Mouse (Mus musculus): ENCODE measurements around the gene Nacc1. TPM values are rescaled to one million over a fixed set of nuclear protein-coding genes. Genes with fewer than 3 reads are reported as not detected.

Gene Nacc1
- polyA plus RNA-seq, 1 experiment from 2014 or later, result 33.8 TPM

GRCm38 (mm10) chr8:84699861-84700322, 12.2 kb upstream of the Nacc1 start:
- H3K4me2 ChIP-seq, result 0 out of 2 replicates have a peak overlapping the region, but pooled peaks have one; percentile 10
- H3K9me3 ChIP-seq (ENCODE audit: low read depth, low read length), result no peaks in the 10 kb centered on the region
- H3K4me1 ChIP-seq (ENCODE audit: insufficient read depth), result no peaks in the 10 kb centered on the region; the same call in 1 of the 2 replicates
- no peak overlapping the region for H3K4me3 ChIP-seq (ENCODE audit: low read depth, low read length)
- peaks cover 41% of the 10 kb centered on the region for H3K36me3 ChIP-seq (ENCODE audit: insufficient read depth)
- WGBS, result 56% methylated on average over 7 of the region's 7 CpGs
- H3K9ac ChIP-seq, result no peak overlapping the region
- H3K27me3 ChIP-seq (ENCODE audit: insufficient read depth, low read length), result peaks cover 24% of the 10 kb centered on the region
- TF ChIP-seq CTCF (IDR thresholded peaks at IDR 0.05; ENCODE audit: low read depth), result peak; percentile 82
- ATAC-seq (ENCODE audit: insufficient read depth) (peak; percentile 22; the same call in 1 of the 2 replicates), DNase-seq (peak; percentile 82)
- peak overlapping the region; percentile 75 for H3K27ac ChIP-seq (ENCODE audit: low read depth)

- ATAC-seq (ENCODE audit: insufficient read depth) (no peak), DNase-seq (no peak)
- Histone ChIP-seq H3K4me3 (ENCODE audit: low read depth, low read length) (no peak overlapping the region), H3K27ac (ENCODE audit: low read depth) (peak overlapping the region; percentile 72), H3K9me3 (ENCODE audit: low read depth, low read length) (no peaks in the 10 kb centered on the region), H3K27me3 (ENCODE audit: insufficient read depth, low read length) (peaks cover 14% of the 10 kb centered on the region), H3K9ac (no peak overlapping the region), H3K36me3 (ENCODE audit: insufficient read depth) (peaks cover 45% of the 10 kb centered on the region), H3K4me2 (no peak overlapping the region), H3K4me1 (ENCODE audit: insufficient read depth) (no peaks in the 10 kb centered on the region; the same call in 1 of the 2 replicates)
- TF ChIP-seq CTCF (IDR thresholded peaks at IDR 0.05; ENCODE audit: low read depth), result no peak
- 79% methylated on average over 9 of the region's 9 CpGs for WGBS
Measured at GRCm38 (mm10) chr8:84698929-84699401, 11.3 kb upstream of the Nacc1 start.

GRCm38 (mm10) chr8:84698288-84698687, 10.6 kb upstream of the Nacc1 start:
- H3K4me1 ChIP-seq (ENCODE audit: insufficient read depth), result no peaks in the 10 kb centered on the region; the same call in 1 of the 2 replicates
- ATAC-seq (ENCODE audit: insufficient read depth), result no peak
- H3K27ac ChIP-seq (ENCODE audit: low read depth), result no peak overlapping the region
- 89% methylated on average over 5 of the region's 5 CpGs for WGBS
- no peak for DNase-seq
- no peak overlapping the region for H3K9ac ChIP-seq
- no peak overlapping the region for H3K4me2 ChIP-seq
- H3K27me3 ChIP-seq (ENCODE audit: insufficient read depth, low read length), result 0 out of 2 replicates have a peak, but pooled peaks cover 8% of the 10 kb centered on the region
- no peak for TF ChIP-seq CTCF (IDR thresholded peaks at IDR 0.05; ENCODE audit: low read depth)
- H3K9me3 ChIP-seq (ENCODE audit: low read depth, low read length), result no peaks in the 10 kb centered on the region
- H3K4me3 ChIP-seq (ENCODE audit: low read depth, low read length), result no peak overlapping the region
- H3K36me3 ChIP-seq (ENCODE audit: insufficient read depth), result peaks cover 46% of the 10 kb centered on the region

GRCm38 (mm10) chr8:84697166-84698130, 9.8 kb upstream of the Nacc1 start:
- 87% methylated on average over 14 of the region's 14 CpGs for WGBS
- 0 out of 2 replicates have a peak, but pooled peaks cover 4% of the 10 kb centered on the region for H3K27me3 ChIP-seq (ENCODE audit: insufficient read depth, low read length)
- peak; percentile 67 for TF ChIP-seq CTCF (IDR thresholded peaks at IDR 0.05; ENCODE audit: low read depth)
- H3K4me1 ChIP-seq (ENCODE audit: insufficient read depth), result no peaks in the 10 kb centered on the region; the same call in 1 of the 2 replicates
- peaks cover 54% of the 10 kb centered on the region for H3K36me3 ChIP-seq (ENCODE audit: insufficient read depth)
- DNase-seq, result peak; percentile 82
- H3K4me2 ChIP-seq, result no peak overlapping the region
- no peak overlapping the region for H3K27ac ChIP-seq (ENCODE audit: low read depth)
- no peaks in the 10 kb centered on the region for H3K9me3 ChIP-seq (ENCODE audit: low read depth, low read length)
- no peak for ATAC-seq (ENCODE audit: insufficient read depth)
- H3K9ac ChIP-seq, result no peak overlapping the region
- H3K4me3 ChIP-seq (ENCODE audit: low read depth, low read length), result no peak overlapping the region

- Histone ChIP-seq H3K4me1 (ENCODE audit: insufficient read depth) (no peaks in the 10 kb centered on the region; the same call in 1 of the 2 replicates), H3K9ac (no peak overlapping the region), H3K36me3 (ENCODE audit: insufficient read depth) (peaks cover 68% of the 10 kb centered on the region), H3K27ac (ENCODE audit: low read depth) (no peak overlapping the region), H3K27me3 (ENCODE audit: insufficient read depth, low read length) (no peaks in the 10 kb centered on the region), H3K4me3 (ENCODE audit: low read depth, low read length) (no peak overlapping the region), H3K4me2 (no peak overlapping the region), H3K9me3 (ENCODE audit: low read depth, low read length) (no peaks in the 10 kb centered on the region)
- ATAC-seq (ENCODE audit: insufficient read depth) (no peak), DNase-seq (no peak)
- no peak for TF ChIP-seq CTCF (IDR thresholded peaks at IDR 0.05; ENCODE audit: low read depth)
- WGBS, result 89% methylated on average over 6 of the region's 6 CpGs
Measured at GRCm38 (mm10) chr8:84695140-84695539, 7.5 kb upstream of the Nacc1 start.

GRCm38 (mm10) chr8:84693332-84693731, 5.7 kb upstream of the Nacc1 start:
- no peak for DNase-seq
- no peaks in the 10 kb centered on the region for H3K27me3 ChIP-seq (ENCODE audit: insufficient read depth, low read length)
- H3K27ac ChIP-seq (ENCODE audit: low read depth), result no peak overlapping the region
- H3K4me2 ChIP-seq, result no peak overlapping the region
- TF ChIP-seq CTCF (IDR thresholded peaks at IDR 0.05; ENCODE audit: low read depth), result no peak
- no peak overlapping the region for H3K9ac ChIP-seq
- no peaks in the 10 kb centered on the region for H3K9me3 ChIP-seq (ENCODE audit: low read depth, low read length)
- no peak overlapping the region for H3K4me3 ChIP-seq (ENCODE audit: low read depth, low read length)
- H3K36me3 ChIP-seq (ENCODE audit: insufficient read depth), result peaks cover 55% of the 10 kb centered on the region
- no peak for ATAC-seq (ENCODE audit: insufficient read depth)
- WGBS, result 44% methylated on average over 4 of the region's 4 CpGs
- H3K4me1 ChIP-seq (ENCODE audit: insufficient read depth), result peaks cover 3% of the 10 kb centered on the region; the same call in 1 of the 2 replicates

Data from lung, embryonic 14.5 days (tissue).